Mouse (Mus musculus): ENCODE measurements around the gene Il12a.

DNA sequence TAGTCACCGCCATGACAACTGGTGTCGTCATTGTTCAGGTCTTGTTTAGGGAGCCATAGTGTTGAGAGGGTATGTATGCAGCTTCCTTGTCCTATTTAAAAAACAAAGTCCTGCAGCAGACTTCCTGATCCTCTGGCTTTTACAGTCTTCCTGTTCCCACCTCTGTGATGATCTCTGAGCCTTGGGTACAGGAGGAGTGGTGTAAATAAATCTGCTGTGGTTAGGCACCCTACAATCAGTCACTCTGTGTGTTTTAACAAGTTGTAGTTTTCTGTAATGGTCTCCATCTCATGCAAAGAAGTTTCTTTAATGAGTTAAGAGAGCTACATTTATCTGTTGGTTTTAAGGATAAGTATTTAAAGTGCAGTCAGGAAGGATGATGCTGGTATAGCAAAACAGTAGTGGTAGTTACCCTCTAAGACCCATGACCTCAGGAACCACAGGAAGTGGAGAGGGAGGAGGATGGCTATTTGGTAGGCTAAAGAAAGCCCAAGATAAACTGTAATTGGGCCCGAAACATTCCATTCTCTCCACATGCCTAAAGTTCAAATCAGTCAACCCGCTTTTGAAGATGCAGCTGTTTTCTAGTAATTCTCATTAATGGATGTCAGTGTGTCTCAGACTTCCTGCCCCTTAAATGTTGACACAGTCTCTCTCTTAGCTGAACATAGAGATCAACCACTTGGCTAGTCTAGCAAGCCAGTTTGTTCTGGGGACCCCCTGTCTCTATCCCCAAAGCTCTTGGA lies 33.7 kb upstream of the Il12a start:
- TF ChIP-seq POLR2A (IDR thresholded peaks at IDR 0.05; ENCODE audit: low read depth, low read length) (no peak), CTCF (IDR thresholded peaks at IDR 0.05; ENCODE audit: extremely low read depth, insufficient read depth, insufficient read length, insufficient replicate concordance) (no peak)

Measured in spleen, adult 2 months (tissue).